Mouse (Mus musculus): ENCODE measurements around the gene Tmem170b. TPM values are rescaled to one million over a fixed set of nuclear protein-coding genes. Genes with fewer than 3 reads are reported as not detected.

Tmem170b gene
- polyA plus RNA-seq, 1 experiment from 2014 or later = 7.2 TPM

- no peak for DNase-seq (ENCODE audit: low spot score)
- H3K27ac ChIP-seq = no peak overlapping the region
These were observed 9.0 kb upstream of the Tmem170b start for GRCm38 (mm10) chr13:41596678-41597077.

GRCm38 (mm10) chr13:41599977-41600376 lies 5.7 kb upstream of the Tmem170b start:
- H3K36me3 ChIP-seq = no peaks in the 10 kb centered on the region
- H3K4me3 ChIP-seq = no peak overlapping the region
- H3K27ac ChIP-seq = no peak overlapping the region
- 83% methylated on average over 4 of the region's 4 CpGs for WGBS
- H3K27me3 ChIP-seq (ENCODE audit: low read depth, poor library complexity, severe bottlenecking) = 0 out of 2 replicates have a peak, but pooled peaks cover 5% of the 10 kb centered on the region
- no peak for DNase-seq (ENCODE audit: low spot score)
- H3K4me1 ChIP-seq = no peaks in the 10 kb centered on the region
- no peaks in the 10 kb centered on the region for H3K9me3 ChIP-seq (replicated peaks)

More at GRCm38 (mm10) chr13:41596678-41597077, 9.0 kb upstream of the Tmem170b start:
- Histone ChIP-seq H3K27me3 (ENCODE audit: low read depth, poor library complexity, severe bottlenecking) (no peaks in the 10 kb centered on the region), H3K4me1 (no peaks in the 10 kb centered on the region), H3K9me3 (replicated peaks) (no peaks in the 10 kb centered on the region), H3K4me3 (no peak overlapping the region), H3K36me3 (no peaks in the 10 kb centered on the region)
- 78% methylated on average over 2 of the region's 2 CpGs for WGBS

- Histone ChIP-seq H3K4me3 (no peak overlapping the region), H3K9me3 (replicated peaks) (no peaks in the 10 kb centered on the region), H3K4me1 (no peaks in the 10 kb centered on the region), H3K27ac (no peak overlapping the region), H3K27me3 (ENCODE audit: low read depth, poor library complexity, severe bottlenecking) (0 out of 2 replicates have a peak, but pooled peaks cover 5% of the 10 kb centered on the region), H3K36me3 (no peaks in the 10 kb centered on the region)
- 87% methylated on average over 3 of the region's 3 CpGs for WGBS
- DNase-seq (ENCODE audit: low spot score) = no peak
These were observed 4.7 kb upstream of the Tmem170b start for GRCm38 (mm10) chr13:41601056-41601455.

GRCm38 (mm10) chr13:41603921-41604466 lies 1.7 kb upstream of the Tmem170b start:
- no peak overlapping the region for H3K4me3 ChIP-seq
- no peak for DNase-seq (ENCODE audit: low spot score)
- H3K36me3 ChIP-seq = no peaks in the 10 kb centered on the region
- H3K27me3 ChIP-seq (ENCODE audit: low read depth, poor library complexity, severe bottlenecking) = 0 out of 2 replicates have a peak, but pooled peaks cover 5% of the 10 kb centered on the region
- H3K27ac ChIP-seq = no peak overlapping the region
- 81% methylated on average over 5 of the region's 5 CpGs for whole genome bisulfite sequencing
- H3K4me1 ChIP-seq = 0 out of 2 replicates have a peak, but pooled peaks cover 4% of the 10 kb centered on the region
- no peaks in the 10 kb centered on the region for H3K9me3 ChIP-seq (replicated peaks)

GRCm38 (mm10) chr13:41606081-41607000 lies 634 bp downstream of the Tmem170b start:
- H3K27ac ChIP-seq = peak overlapping the region; percentile 92
- peak; percentile 63 for DNase-seq (ENCODE audit: low spot score)
- H3K4me3 ChIP-seq = peak overlapping the region; percentile 96
- 0 out of 2 replicates have a peak, but pooled peaks cover 5% of the 10 kb centered on the region for H3K27me3 ChIP-seq (ENCODE audit: low read depth, poor library complexity, severe bottlenecking)
- no peaks in the 10 kb centered on the region for H3K36me3 ChIP-seq
- H3K9me3 ChIP-seq (replicated peaks) = no peaks in the 10 kb centered on the region
- WGBS = 3% methylated on average over 60 of the region's 67 CpGs
- 0 out of 2 replicates have a peak, but pooled peaks cover 4% of the 10 kb centered on the region for H3K4me1 ChIP-seq

GRCm38 (mm10) chr13:41607589-41607988 lies 1.9 kb downstream of the Tmem170b start:
- Histone ChIP-seq H3K4me1 (0 out of 2 replicates have a peak, but pooled peaks cover 4% of the 10 kb centered on the region), H3K4me3 (no peak overlapping the region), H3K27me3 (ENCODE audit: low read depth, poor library complexity, severe bottlenecking) (no peaks in the 10 kb centered on the region), H3K27ac (no peak overlapping the region), H3K36me3 (no peaks in the 10 kb centered on the region), H3K9me3 (replicated peaks) (no peaks in the 10 kb centered on the region)
- 87% methylated on average over 3 of the region's 3 CpGs for WGBS
- no peak for DNase-seq (ENCODE audit: low spot score)

GRCm38 (mm10) chr13:41608559-41608958 lies 2.9 kb downstream of the Tmem170b start:
- Histone ChIP-seq H3K27ac (no peak overlapping the region), H3K36me3 (no peaks in the 10 kb centered on the region), H3K9me3 (replicated peaks) (no peaks in the 10 kb centered on the region), H3K4me1 (0 out of 2 replicates have a peak, but pooled peaks cover 4% of the 10 kb centered on the region), H3K27me3 (ENCODE audit: low read depth, poor library complexity, severe bottlenecking) (no peaks in the 10 kb centered on the region), H3K4me3 (no peak overlapping the region)
- no peak for DNase-seq (ENCODE audit: low spot score)
- 61% methylated on average over 2 of the region's 2 CpGs for WGBS

- Histone ChIP-seq H3K9me3 (replicated peaks) (no peaks in the 10 kb centered on the region), H3K27ac (no peak overlapping the region), H3K4me1 (0 out of 2 replicates have a peak, but pooled peaks cover 4% of the 10 kb centered on the region), H3K4me3 (no peak overlapping the region), H3K27me3 (ENCODE audit: low read depth, poor library complexity, severe bottlenecking) (no peaks in the 10 kb centered on the region), H3K36me3 (no peaks in the 10 kb centered on the region)
- WGBS = 91% methylated on average over 1 of the region's 1 CpGs
- no peak for DNase-seq (ENCODE audit: low spot score)
These were observed 5.3 kb downstream of the Tmem170b start for GRCm38 (mm10) chr13:41611046-41611445.

GRCm38 (mm10) chr13:41614539-41614938 lies 8.8 kb downstream of the Tmem170b start:
- Histone ChIP-seq H3K9me3 (replicated peaks) (no peaks in the 10 kb centered on the region), H3K27ac (no peak overlapping the region), H3K36me3 (no peaks in the 10 kb centered on the region), H3K27me3 (ENCODE audit: low read depth, poor library complexity, severe bottlenecking) (no peaks in the 10 kb centered on the region), H3K4me3 (no peak overlapping the region), H3K4me1 (no peaks in the 10 kb centered on the region)
- WGBS = 83% methylated on average over 2 of the region's 2 CpGs
- DNase-seq (ENCODE audit: low spot score) = no peak

GRCm38 (mm10) chr13:41614982-41615381 lies 9.3 kb downstream of the Tmem170b start:
- no peaks in the 10 kb centered on the region for H3K4me1 ChIP-seq
- H3K4me3 ChIP-seq = no peak overlapping the region
- no peaks in the 10 kb centered on the region for H3K36me3 ChIP-seq
- no peak overlapping the region for H3K27ac ChIP-seq
- DNase-seq (ENCODE audit: low spot score) = no peak
- 65% methylated on average over 5 of the region's 5 CpGs for WGBS
- no peaks in the 10 kb centered on the region for H3K9me3 ChIP-seq (replicated peaks)
- H3K27me3 ChIP-seq (ENCODE audit: low read depth, poor library complexity, severe bottlenecking) = no peaks in the 10 kb centered on the region

GRCm38 (mm10) chr13:41619470-41619869 lies 13.8 kb downstream of the Tmem170b start:
- no peak overlapping the region for H3K4me3 ChIP-seq
- no peaks in the 10 kb centered on the region for H3K4me1 ChIP-seq
- no peaks in the 10 kb centered on the region for H3K36me3 ChIP-seq
- no peaks in the 10 kb centered on the region for H3K27me3 ChIP-seq (ENCODE audit: low read depth, poor library complexity, severe bottlenecking)
- 92% methylated on average over 4 of the region's 4 CpGs for WGBS
- no peak overlapping the region for H3K27ac ChIP-seq
- no peak for DNase-seq (ENCODE audit: low spot score)
- no peaks in the 10 kb centered on the region for H3K9me3 ChIP-seq (replicated peaks)

GRCm38 (mm10) chr13:41620132-41620531 lies 14.4 kb downstream of the Tmem170b start:
- Histone ChIP-seq H3K4me3 (no peak overlapping the region), H3K9me3 (replicated peaks) (no peaks in the 10 kb centered on the region), H3K36me3 (no peaks in the 10 kb centered on the region), H3K4me1 (no peaks in the 10 kb centered on the region), H3K27me3 (ENCODE audit: low read depth, poor library complexity, severe bottlenecking) (no peaks in the 10 kb centered on the region), H3K27ac (no peak overlapping the region)
- DNase-seq (ENCODE audit: low spot score) = no peak
- 94% methylated on average over 4 of the region's 4 CpGs for WGBS

- no peaks in the 10 kb centered on the region for H3K9me3 ChIP-seq (replicated peaks)
- no peaks in the 10 kb centered on the region for H3K4me1 ChIP-seq
- no peak overlapping the region for H3K4me3 ChIP-seq
- H3K27ac ChIP-seq = no peak overlapping the region
- no peak for DNase-seq (ENCODE audit: low spot score)
- 77% methylated on average over 1 of the region's 1 CpGs for WGBS
- no peaks in the 10 kb centered on the region for H3K36me3 ChIP-seq
- H3K27me3 ChIP-seq (ENCODE audit: low read depth, poor library complexity, severe bottlenecking) = no peaks in the 10 kb centered on the region
These were observed 18.4 kb downstream of the Tmem170b start for GRCm38 (mm10) chr13:41624123-41624522.
